Mouse (Mus musculus) left cerebral cortex, adult 8-10 months (tissue): ENCODE results near the gene Cd300a. TPM values are rescaled to one million over a fixed set of nuclear protein-coding genes. Genes with fewer than 3 reads are reported as not detected.

Experiments
- DNase-seq, 2 experiments: peaks; one replicate each; pipeline ENCODE4 v3.0.0; 2022; ENCODE audit warnings: low spot score in 2 of 2
- total RNA-seq, 4 experiments: library from RNA; stranded (reverse); gene quantifications; 2 replicates each; pipeline ENCODE4 v1.2.4; 2022

The Cd300a gene
- total RNA-seq: under 1 TPM; 0.40 to 0.87 (median 0.73) TPM

DNA sequence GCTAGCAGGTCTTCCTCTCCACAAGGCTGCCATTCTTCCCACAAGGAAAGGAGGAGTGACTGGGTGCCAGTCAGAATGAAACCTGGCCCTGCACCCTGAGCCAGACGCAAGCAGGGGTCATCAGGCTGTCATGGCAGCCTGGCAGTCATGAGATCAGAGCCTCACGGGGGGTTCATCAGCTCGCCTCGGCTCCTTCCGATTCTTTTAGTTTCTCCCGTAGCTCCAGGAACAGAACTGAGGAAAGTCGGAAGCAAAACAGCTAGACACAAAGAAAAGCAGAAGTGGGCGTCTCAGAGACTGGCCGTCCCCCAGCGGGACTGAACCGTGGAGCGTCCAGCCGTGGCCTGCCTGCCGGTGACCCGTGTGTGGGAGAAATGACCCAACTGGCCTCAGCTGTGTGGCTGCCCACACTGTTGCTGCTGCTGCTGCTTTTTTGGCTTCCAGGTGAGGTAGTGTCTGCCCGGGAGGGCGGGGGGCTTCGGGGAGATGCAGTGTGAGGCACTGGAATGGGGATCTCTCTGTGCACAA is at the start of gene Cd300a:
Gene Cd300a, plus strand, starts transcription at position 51 of the 528 bp plus-strand sequence.
- no peak for DNase-seq

GRCm38 (mm10) chr11:114843818-114844463 is 45.9 kb upstream of the Cd300a start:
- no peak for DNase-seq

GRCm38 (mm10) chr11:114844464-114845220 is 45.2 kb upstream of the Cd300a start:
- no peak for DNase-seq

DNA sequence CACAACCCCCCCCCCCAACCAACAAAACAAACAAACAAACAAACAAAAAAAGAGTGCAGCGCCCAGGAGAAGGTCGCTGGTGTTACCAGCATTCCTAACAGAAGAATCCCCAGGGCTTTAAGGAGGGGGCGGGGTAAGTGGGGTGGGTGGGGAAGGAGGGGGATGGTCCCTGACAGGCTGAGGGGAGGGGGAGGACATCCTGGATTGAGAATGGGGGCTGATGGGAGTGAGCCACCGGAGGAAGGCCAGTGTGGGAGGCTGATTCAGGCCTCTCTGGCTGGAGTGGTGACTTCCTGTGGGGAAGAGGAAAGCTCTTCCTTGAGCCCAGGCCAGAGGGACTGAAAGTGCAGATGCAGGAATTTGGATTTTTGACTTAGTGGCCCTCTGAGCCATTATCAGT is 43.5 kb upstream of the Cd300a start:
- no peak for DNase-seq

DNA sequence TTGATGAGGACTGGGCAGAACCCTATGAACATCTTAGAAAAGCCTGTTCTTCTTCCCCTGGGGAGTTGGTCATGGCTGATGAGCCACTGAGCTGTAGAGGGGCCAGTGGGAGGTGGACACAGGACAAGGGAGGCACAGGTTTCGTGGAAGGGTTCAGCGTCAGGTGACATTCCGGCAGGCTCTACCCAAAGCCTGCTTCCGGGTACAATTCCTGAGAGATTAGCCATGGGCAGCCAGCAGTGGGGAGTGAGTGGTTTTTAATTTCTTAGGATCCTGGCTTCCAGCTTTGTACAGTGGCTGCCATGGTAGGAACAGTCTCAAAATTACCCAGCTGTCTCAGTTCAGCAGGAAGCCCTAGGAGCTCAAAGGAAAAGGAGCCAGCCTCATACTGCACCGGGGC is 42.8 kb upstream of the Cd300a start:
- no peak for DNase-seq

- no peak for DNase-seq
Observed at GRCm38 (mm10) chr11:114849572-114849971, 40.3 kb upstream of the Cd300a start.

- no peak for DNase-seq
Observed at GRCm38 (mm10) chr11:114850066-114850451, 39.8 kb upstream of the Cd300a start.

GRCm38 (mm10) chr11:114850452-114851268 is 39.2 kb upstream of the Cd300a start, which contains the start of gene Gprc5c:
TSS of gene Gprc5c (plus strand) at chr11:114851152.
- DNase-seq: no peak

- DNase-seq: no peak
Observed at GRCm38 (mm10) chr11:114851269-114851607, 38.6 kb upstream of the Cd300a start.

- no peak for DNase-seq
Observed at GRCm38 (mm10) chr11:114851608-114852310, 38.1 kb upstream of the Cd300a start.

DNA sequence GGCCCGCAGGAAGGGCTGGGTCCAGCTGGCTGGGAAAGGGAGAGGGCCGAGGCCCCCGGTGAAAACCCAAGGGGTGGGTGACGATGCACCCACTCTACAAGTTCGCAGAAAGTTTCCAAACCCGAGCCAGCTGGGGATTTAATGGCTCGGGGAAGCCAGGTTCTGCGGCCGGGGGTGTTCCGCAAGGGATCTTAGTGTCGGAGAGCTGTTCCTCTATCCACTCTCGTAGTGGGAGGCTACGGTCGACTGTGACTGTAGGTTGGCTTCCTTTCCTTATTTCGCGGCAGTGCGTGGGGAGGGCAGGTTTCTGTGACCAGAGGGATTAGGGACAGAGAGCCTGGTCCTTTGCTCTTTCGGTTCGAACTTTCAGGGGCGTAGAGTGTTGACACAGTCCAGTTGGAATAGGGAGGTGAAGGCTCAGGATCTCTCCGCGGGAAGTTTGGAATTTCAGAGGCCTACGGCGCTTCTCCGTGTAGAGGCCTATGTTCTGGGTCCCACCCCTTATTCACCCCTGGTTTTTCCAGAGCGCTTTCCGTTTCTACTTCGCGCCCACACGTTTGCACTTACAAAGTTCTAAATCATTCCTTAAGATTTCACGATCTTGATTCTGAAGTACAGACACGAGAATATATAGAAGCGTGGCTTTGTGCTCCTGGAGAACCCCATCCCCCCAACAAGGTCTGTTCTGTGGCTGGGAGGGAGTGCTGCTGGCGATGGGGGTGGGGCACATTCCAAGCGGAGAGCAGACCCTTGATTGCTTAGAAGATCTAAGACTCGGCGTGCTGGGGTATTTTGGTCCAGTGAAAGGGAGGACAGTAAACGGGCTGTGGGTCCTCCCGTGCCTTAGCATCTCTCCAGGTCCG is 37.3 kb upstream of the Cd300a start:
- no peak for DNase-seq

DNA sequence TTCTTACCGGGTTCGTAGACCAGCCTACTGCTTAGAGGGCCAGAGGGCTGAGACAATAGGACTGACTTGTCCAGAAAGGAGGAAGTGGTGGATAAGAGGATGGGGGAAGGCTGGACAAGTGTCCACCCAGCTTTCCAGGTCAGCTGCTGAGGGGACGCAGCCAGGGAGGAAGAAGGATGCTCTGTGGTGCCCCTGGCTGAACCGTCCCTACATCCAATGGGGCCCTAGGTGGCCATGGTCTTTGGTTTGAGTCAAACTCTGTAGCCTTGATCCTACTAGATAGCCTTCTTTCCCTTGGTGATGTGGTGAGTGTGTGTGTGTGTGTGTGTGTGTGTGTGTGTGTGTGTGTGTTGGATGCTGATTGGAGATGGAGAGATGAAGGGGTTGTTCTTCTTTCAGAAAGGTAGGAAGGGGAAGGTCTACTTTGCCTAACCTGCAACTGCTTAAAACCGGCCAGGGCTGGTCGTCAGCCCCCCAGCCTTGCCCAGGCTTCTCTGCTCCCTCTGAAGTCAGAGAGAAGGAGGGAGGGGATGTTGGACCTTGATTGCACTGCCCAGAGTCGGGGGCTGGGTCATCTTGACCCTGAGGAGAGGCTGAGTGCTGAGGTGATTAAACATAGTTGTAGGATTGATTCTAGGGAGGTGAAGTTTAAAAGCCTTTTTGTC is 36.5 kb upstream of the Cd300a start:
- no peak for DNase-seq

GRCm38 (mm10) chr11:114854581-114854980 is 35.3 kb upstream of the Cd300a start:
- no peak for DNase-seq

- DNase-seq: no peak
Observed at GRCm38 (mm10) chr11:114856125-114856524, 33.7 kb upstream of the Cd300a start.

DNA sequence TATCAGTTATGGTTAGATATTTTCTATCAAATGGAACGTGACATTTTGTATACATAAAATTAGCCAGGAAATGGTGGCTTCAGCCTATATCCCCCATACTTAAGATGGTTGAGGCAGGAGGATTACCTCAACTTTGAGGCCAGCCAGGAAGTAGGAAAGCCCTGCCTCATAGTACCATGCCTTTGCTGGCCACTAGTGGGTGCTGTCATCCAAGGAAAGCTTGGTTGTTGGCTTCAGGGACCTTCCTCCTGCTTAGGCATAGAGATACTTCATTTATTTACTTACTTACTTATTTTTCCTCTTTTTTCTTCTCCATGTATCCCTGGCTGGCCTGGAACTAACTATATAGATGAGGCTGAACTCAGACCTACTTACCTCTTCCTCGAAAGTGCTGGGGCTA is 31.2 kb upstream of the Cd300a start:
- DNase-seq: no peak

- no peak for DNase-seq
Observed at GRCm38 (mm10) chr11:114861057-114861456, 28.8 kb upstream of the Cd300a start.

DNA sequence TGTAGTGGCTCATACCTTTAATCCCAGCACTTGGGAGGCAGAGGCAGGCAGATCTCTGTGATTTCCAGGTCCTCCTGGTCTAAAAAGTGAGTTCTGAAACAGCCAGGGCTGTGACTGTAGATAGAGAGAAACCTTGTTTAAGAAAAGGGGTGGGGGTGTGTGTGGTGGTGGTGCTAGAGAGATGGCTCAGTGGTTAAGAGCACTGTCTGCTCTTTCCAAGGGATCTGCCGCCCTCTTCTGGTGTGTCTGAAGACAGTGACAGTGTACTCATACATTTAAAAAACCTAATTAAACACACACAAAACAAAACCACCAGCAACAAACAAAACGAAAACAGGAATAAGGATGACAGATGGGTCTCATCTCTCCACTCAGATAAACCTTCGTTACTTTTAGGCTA is 27.2 kb upstream of the Cd300a start:
- no peak for DNase-seq

DNA sequence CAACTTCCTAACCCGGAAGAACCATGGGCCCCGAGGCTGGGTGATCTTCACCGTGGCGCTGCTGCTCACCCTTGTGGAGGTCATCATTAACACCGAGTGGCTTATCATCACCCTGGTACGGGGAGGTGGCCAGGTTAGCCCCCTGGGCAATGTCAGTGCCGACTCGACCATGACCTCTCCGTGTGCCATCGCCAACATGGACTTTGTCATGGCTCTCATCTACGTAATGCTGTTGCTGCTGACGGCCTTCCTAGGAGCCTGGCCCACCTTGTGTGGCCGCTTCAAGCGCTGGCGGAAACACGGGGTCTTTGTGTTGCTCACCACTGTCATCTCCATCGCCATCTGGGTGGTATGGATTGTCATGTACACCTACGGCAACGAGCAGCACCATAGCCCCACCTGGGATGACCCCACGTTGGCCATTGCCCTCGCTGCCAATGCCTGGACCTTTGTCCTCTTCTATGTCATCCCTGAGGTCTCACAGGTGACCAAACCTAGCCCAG is 25.9 kb upstream of the Cd300a start:
- no peak for DNase-seq

- DNase-seq: no peak
Observed at GRCm38 (mm10) chr11:114865999-114866398, 23.8 kb upstream of the Cd300a start.
